Mouse (Mus musculus): ENCODE data around the gene Degs1. TPM values are rescaled to one million over a fixed set of nuclear protein-coding genes. Genes with fewer than 3 reads are reported as not detected.

Gene Degs1
- polyA plus RNA-seq (2012; rRNA removed), result 30.3 and 38.9 TPM in 2 replicates

DNA sequence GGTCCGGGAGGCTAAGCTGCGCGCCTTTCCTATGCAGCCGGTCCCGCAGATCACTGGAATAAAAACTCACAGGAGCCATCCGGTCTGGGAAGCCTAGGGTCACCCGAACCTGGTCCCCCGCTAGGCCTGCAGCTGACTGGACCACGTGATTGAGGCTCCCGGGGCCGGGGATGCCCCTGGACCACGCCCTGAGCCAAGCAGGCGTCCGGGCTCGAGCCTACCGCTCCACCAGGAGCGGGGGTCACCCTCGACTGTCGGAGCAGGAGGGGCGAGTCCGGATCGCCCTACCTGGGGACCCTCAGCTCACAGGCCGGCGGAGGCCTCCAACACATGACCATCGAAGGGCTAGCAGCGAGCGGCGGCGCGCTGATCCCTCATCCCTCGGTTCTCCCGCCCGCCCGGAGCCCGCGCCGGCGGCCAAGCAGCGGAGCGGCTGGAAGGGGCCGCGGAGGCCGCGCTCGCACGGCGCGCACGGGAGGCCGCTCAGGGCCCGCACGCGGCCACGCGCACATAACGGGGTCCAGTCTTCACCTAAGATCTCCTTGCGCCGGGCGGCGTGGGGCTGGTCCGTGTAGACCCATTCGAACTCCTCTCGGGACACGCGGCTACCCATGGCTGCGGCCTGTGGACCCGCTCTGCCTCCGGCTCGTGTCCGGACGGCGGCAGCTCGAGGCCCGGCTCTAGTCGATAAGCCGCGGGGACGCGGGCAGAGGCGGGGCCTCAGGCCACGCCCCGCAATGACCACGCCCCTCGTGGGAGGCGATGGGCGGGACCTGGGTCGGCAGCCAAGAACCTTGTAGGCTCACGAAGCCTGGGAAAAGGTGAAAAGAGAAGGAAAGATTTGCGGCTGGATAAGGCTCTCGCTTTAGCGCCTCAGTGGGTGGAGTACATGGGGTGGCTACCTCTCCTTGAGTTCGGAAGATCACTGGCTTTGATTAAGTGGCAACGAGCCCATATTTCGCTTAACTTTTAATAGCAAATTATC is at the start of gene Degs1:
Gene Degs1, minus strand, starts transcription at position 714 of the 985 bp plus-strand sequence.
- DNase-seq (ENCODE audit: low read depth), result peak; percentile 96
- TF ChIP-seq POLR2A (IDR thresholded peaks at IDR 0.05; ENCODE audit: borderline replicate concordance, extremely low read depth, insufficient read depth, insufficient read length, poor library complexity, severe bottlenecking) (peak; percentile 87), CTCF (IDR thresholded peaks at IDR 0.05; ENCODE audit: borderline replicate concordance, extremely low read depth, insufficient read depth, insufficient read length) (no peak)

DNA sequence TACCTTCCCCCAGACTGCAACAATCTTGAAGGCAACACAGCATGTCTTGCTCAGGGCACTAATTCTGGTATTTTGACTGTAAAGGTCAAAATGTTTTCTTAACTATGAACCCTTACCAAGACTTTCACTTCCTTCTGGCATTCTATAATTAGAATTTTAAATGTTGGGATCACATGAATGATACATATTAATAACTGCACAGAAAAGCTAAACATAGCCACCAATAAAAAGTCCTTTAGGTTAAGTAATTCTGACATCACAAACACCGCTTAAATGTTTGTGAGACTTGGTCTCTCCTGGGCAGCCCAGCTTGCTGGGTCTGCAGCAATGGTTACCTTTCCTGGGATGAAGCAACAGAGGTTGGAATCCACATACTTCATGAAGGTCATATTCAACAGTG is 43.3 kb upstream of the Degs1 start:
- TF ChIP-seq POLR2A (IDR thresholded peaks at IDR 0.05; ENCODE audit: borderline replicate concordance, extremely low read depth, insufficient read depth, insufficient read length, poor library complexity, severe bottlenecking), result no peak
- no peak for TF ChIP-seq CTCF (IDR thresholded peaks at IDR 0.05; ENCODE audit: borderline replicate concordance, extremely low read depth, insufficient read depth, insufficient read length)
- no peak for DNase-seq (ENCODE audit: low read depth)

DNA sequence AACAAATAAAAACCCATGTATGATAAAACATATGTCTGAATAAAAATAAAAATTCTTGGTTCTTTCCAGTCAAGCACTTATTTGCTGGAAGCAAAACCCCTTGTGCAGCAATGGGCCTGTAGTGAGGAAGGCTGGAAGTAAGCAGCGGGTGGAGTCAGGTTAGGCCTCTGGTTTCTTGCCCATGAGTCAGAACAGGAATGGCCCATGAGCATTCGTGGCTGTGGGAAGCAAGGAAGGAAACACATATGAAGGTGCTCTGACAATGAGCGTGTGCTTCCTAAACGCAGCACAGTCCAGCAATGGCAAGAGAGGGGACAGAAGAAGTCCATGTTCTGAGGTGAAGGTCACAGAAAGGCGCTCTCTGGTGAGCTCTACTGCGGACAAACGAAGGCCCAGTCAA is 41.9 kb upstream of the Degs1 start:
- no peak for DNase-seq (ENCODE audit: low read depth)
- TF ChIP-seq CTCF (IDR thresholded peaks at IDR 0.05; ENCODE audit: borderline replicate concordance, extremely low read depth, insufficient read depth, insufficient read length), result no peak
- no peak for TF ChIP-seq POLR2A (IDR thresholded peaks at IDR 0.05; ENCODE audit: borderline replicate concordance, extremely low read depth, insufficient read depth, insufficient read length, poor library complexity, severe bottlenecking)

DNA sequence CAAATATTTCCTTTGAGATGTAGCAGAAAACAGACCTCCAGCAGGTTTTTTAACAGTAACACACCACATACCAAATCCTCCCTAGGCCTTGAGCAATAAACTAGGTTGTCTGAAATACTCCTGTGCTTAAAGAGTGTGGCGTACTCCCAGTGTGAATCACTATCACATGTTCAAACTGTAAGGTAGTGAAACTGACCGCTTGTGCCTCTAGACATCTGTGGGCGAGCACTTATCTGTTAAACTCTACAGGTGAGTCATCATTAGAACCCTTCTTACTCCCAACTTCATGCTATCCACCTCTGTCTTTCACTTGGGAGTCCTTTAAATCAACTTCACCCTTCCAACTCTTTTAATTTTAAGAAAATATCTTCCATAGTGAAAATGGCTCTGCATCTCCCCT is 40.5 kb upstream of the Degs1 start:
- DNase-seq (ENCODE audit: low read depth), result no peak
- no peak for TF ChIP-seq POLR2A (IDR thresholded peaks at IDR 0.05; ENCODE audit: borderline replicate concordance, extremely low read depth, insufficient read depth, insufficient read length, poor library complexity, severe bottlenecking)
- TF ChIP-seq CTCF (IDR thresholded peaks at IDR 0.05; ENCODE audit: borderline replicate concordance, extremely low read depth, insufficient read depth, insufficient read length), result no peak

DNA sequence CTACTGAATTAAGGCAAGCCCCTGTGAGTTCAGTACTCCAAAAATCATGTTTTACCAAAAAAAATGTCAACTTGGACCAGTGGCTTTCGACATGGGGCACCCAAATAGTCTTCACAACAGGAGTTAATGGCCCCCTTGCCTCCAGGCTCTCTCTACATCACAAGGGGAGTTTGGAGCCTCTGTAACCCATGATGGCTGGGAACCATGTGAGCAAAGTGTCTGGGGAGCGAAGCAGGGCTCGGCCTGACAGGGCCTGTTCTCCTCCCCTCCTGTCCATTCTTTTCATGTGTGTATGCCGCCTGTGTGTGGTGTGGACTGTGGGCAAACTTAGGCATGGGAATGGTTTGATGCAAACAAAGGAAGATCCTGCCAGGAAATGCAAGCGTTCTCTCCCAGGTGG is 31.6 kb upstream of the Degs1 start:
- TF ChIP-seq POLR2A (IDR thresholded peaks at IDR 0.05; ENCODE audit: borderline replicate concordance, extremely low read depth, insufficient read depth, insufficient read length, poor library complexity, severe bottlenecking), result no peak
- no peak for TF ChIP-seq CTCF (IDR thresholded peaks at IDR 0.05; ENCODE audit: borderline replicate concordance, extremely low read depth, insufficient read depth, insufficient read length)
- DNase-seq (ENCODE audit: low read depth), result no peak

DNA sequence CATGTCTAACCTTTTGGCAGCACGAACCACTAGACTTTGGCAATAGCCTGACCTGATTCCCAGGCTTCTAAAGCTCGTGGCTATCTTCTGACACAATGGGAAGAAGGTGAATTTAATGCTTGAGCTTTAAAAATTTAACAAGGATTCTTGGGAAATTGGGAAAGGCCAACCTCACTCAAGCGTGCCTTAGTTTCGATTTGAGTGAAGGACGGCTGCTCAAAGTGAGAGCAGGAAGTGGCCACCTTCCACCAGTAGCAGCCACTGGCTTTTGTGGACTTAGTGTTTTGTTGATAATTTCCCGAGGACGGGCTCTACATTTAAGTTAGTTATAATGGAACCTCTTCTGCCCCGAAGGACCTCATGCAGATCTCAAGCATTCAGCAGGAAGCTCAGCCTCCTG is 30.6 kb upstream of the Degs1 start:
- DNase-seq (ENCODE audit: low read depth), result no peak
- no peak for TF ChIP-seq CTCF (IDR thresholded peaks at IDR 0.05; ENCODE audit: borderline replicate concordance, extremely low read depth, insufficient read depth, insufficient read length)
- TF ChIP-seq POLR2A (IDR thresholded peaks at IDR 0.05; ENCODE audit: borderline replicate concordance, extremely low read depth, insufficient read depth, insufficient read length, poor library complexity, severe bottlenecking), result no peak

DNA sequence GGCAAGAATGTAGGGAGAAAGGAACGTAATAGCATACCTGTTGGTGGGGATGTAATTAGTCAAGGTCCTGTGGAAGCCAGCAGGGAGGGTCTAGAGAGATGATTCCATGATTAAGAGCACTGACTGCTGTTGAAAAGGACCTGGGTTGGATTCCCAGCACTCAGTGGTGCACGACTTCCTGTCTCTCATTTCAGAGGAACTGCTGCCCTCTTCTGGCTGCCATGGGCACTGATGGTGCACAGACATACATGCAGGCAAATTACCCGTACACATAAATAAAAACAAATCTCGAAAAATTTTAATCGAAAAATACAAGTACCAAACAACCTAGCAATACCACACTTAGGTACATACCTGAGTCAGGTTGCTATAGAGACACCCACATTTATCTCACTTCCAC is 28.8 kb upstream of the Degs1 start:
- TF ChIP-seq CTCF (IDR thresholded peaks at IDR 0.05; ENCODE audit: borderline replicate concordance, extremely low read depth, insufficient read depth, insufficient read length) (peak; percentile 25; the same call in 1 of the 2 replicates), POLR2A (IDR thresholded peaks at IDR 0.05; ENCODE audit: borderline replicate concordance, extremely low read depth, insufficient read depth, insufficient read length, poor library complexity, severe bottlenecking) (no peak)
- no peak for DNase-seq (ENCODE audit: low read depth)

DNA sequence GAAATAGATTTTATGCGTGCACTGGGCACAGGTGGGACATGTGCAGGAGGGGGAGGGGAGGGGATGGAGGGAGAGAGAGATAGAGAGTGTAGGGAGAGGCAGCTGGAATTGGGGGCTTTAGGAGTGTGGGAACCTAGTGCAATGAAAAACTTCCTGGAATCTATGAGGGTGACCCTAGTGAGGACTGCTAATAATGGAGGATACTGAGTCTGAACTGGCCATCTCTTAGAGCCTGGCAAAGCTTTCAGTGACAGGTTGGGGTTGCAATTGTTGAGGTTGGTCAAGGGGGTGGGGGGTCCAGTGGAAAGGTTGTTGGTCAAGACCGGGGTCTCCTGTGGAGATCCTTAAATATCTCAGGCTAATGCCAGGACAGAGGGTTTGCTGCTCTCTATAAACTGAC is 27.7 kb upstream of the Degs1 start:
- no peak for DNase-seq (ENCODE audit: low read depth)
- TF ChIP-seq CTCF (IDR thresholded peaks at IDR 0.05; ENCODE audit: borderline replicate concordance, extremely low read depth, insufficient read depth, insufficient read length) (no peak), POLR2A (IDR thresholded peaks at IDR 0.05; ENCODE audit: borderline replicate concordance, extremely low read depth, insufficient read depth, insufficient read length, poor library complexity, severe bottlenecking) (no peak)

DNA sequence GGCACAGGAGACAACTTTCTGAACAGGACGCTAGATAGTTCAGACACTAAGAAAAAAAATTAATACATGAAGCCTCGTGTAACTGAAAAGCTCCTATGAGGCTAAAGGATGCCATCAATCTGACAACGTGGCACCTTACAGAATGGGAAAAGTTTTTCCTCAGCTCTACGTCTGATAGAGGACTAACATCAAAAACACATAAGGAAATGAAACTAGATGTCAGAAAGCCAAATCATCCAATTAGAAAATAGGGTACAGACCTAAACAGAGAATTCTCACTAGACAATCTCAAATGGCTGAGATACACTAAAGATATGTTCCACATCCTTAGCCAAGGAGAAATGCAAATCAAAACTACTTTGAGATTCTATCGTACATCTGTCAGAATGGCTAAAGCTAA is 26.8 kb upstream of the Degs1 start:
- no peak for TF ChIP-seq POLR2A (IDR thresholded peaks at IDR 0.05; ENCODE audit: borderline replicate concordance, extremely low read depth, insufficient read depth, insufficient read length, poor library complexity, severe bottlenecking)
- no peak for TF ChIP-seq CTCF (IDR thresholded peaks at IDR 0.05; ENCODE audit: borderline replicate concordance, extremely low read depth, insufficient read depth, insufficient read length)
- no peak for DNase-seq (ENCODE audit: low read depth)

DNA sequence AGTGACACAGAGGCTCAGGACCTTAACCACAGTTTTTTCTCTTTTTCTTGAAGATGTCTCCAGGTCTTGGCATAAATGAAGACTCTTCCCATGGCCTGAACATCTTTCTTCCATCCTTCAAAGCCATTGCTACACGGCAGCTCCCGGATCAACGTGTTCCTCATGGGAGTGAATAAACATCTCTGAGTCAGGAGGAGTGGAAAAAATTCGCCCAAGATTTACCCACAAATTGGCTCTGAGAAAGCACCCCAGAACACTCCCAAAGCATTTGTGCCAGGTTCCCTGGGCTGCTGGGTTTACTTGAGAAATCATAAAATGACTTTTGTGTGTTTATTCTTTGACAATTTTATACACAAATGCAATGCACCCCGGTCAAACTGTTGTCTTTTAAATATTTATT is 20.3 kb upstream of the Degs1 start:
- DNase-seq (ENCODE audit: low read depth), result no peak
- TF ChIP-seq POLR2A (IDR thresholded peaks at IDR 0.05; ENCODE audit: borderline replicate concordance, extremely low read depth, insufficient read depth, insufficient read length, poor library complexity, severe bottlenecking) (no peak), CTCF (IDR thresholded peaks at IDR 0.05; ENCODE audit: borderline replicate concordance, extremely low read depth, insufficient read depth, insufficient read length) (no peak)

DNA sequence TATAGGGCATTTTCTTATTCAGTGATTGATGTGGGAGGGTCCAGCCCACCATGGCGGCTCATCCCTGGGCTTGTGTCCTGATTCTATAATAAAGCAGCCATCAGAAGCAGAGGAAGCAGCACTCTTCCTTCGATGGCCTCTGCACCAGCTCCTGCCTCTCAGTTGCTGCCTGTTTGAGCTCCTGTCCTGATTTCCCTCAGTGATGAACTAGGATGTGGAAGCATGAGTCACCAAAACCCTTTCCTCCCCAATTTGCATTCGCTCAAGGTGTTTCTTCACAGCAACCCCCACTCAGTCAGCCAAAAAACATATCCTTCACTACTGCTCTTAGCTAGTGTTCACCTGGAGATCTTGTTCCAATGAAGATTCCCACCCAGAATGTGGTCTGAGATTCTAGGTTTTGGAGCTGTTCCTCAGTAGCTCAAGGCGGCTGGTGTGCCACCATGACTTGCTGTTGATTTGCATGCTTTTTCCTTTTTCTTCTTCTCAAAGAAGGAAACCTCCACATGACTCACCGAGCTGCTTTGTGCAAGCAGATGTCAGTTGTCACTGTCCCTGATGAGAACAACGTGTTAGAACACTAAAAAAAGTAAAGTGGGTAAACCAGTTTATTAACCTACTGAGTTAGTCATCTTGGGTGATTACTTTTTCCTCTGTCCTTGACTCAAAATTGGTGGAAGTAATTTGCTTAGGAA is 19.7 kb upstream of the Degs1 start:
- DNase-seq (ENCODE audit: low read depth), result no peak
- TF ChIP-seq POLR2A (IDR thresholded peaks at IDR 0.05; ENCODE audit: borderline replicate concordance, extremely low read depth, insufficient read depth, insufficient read length, poor library complexity, severe bottlenecking) (no peak), CTCF (IDR thresholded peaks at IDR 0.05; ENCODE audit: borderline replicate concordance, extremely low read depth, insufficient read depth, insufficient read length) (no peak)

Measured in brain, embryonic 14.5 days (tissue).